Mouse (Mus musculus): ENCODE measurements around the gene Hecw2. TPM values are rescaled to one million over a fixed set of nuclear protein-coding genes. Genes with fewer than 3 reads are reported as not detected.

Gene Hecw2
- polyA plus RNA-seq, 1 experiment from 2014 or later, result 0.99 TPM

- WGBS (ENCODE audit: insufficient replicate concordance), result 66% methylated on average over 1 of the region's 1 CpGs
- H3K4me3 ChIP-seq, result no peak overlapping the region
- H3K9ac ChIP-seq, result no peak overlapping the region
- H3K9me3 ChIP-seq (replicated peaks), result no peaks in the 10 kb centered on the region
- H3K36me3 ChIP-seq, result no peaks in the 10 kb centered on the region
- no peaks in the 10 kb centered on the region for H3K4me1 ChIP-seq
- no peak overlapping the region for H3K27ac ChIP-seq
- H3K4me2 ChIP-seq, result no peak overlapping the region
- no peak for ATAC-seq
- no peaks in the 10 kb centered on the region for H3K27me3 ChIP-seq (replicated peaks)
Observed at GRCm38 (mm10) chr1:53910251-53910650, 284.7 kb downstream of the Hecw2 start.

- 10% methylated on average over 3 of the region's 3 CpGs for WGBS (ENCODE audit: insufficient replicate concordance)
- Histone ChIP-seq H3K27ac (no peak overlapping the region), H3K36me3 (no peaks in the 10 kb centered on the region), H3K9ac (no peak overlapping the region), H3K4me3 (no peak overlapping the region), H3K4me1 (no peaks in the 10 kb centered on the region), H3K4me2 (no peak overlapping the region), H3K27me3 (replicated peaks) (no peaks in the 10 kb centered on the region), H3K9me3 (replicated peaks) (no peaks in the 10 kb centered on the region)
- no peak for ATAC-seq
Observed at GRCm38 (mm10) chr1:53909118-53909517, 285.9 kb downstream of the Hecw2 start.

- no peak overlapping the region for H3K9ac ChIP-seq
- no peak for ATAC-seq
- no peaks in the 10 kb centered on the region for H3K4me1 ChIP-seq
- 35% methylated on average over 3 of the region's 3 CpGs for WGBS (ENCODE audit: insufficient replicate concordance)
- H3K9me3 ChIP-seq (replicated peaks), result no peaks in the 10 kb centered on the region
- H3K27ac ChIP-seq, result no peak overlapping the region
- H3K36me3 ChIP-seq, result no peaks in the 10 kb centered on the region
- no peak overlapping the region for H3K4me2 ChIP-seq
- no peak overlapping the region for H3K4me3 ChIP-seq
- no peaks in the 10 kb centered on the region for H3K27me3 ChIP-seq (replicated peaks)
Observed at GRCm38 (mm10) chr1:53906175-53906574, 288.8 kb downstream of the Hecw2 start.

- no peaks in the 10 kb centered on the region for H3K36me3 ChIP-seq
- no peak overlapping the region for H3K4me3 ChIP-seq
- H3K27me3 ChIP-seq (replicated peaks), result no peaks in the 10 kb centered on the region
- H3K4me2 ChIP-seq, result no peak overlapping the region
- no peaks in the 10 kb centered on the region for H3K4me1 ChIP-seq
- no peaks in the 10 kb centered on the region for H3K9me3 ChIP-seq (replicated peaks)
- no peak overlapping the region for H3K27ac ChIP-seq
- WGBS (ENCODE audit: insufficient replicate concordance), result 69% methylated on average over 2 of the region's 2 CpGs
- H3K9ac ChIP-seq, result no peak overlapping the region
- ATAC-seq, result no peak
Observed at GRCm38 (mm10) chr1:53900416-53900815, 294.6 kb downstream of the Hecw2 start.

GRCm38 (mm10) chr1:53894299-53894698 lies 300.7 kb downstream of the Hecw2 start:
- Histone ChIP-seq H3K9me3 (replicated peaks) (no peaks in the 10 kb centered on the region), H3K36me3 (no peaks in the 10 kb centered on the region), H3K27me3 (replicated peaks) (no peaks in the 10 kb centered on the region), H3K27ac (no peak overlapping the region), H3K9ac (no peak overlapping the region), H3K4me3 (no peak overlapping the region), H3K4me2 (no peak overlapping the region), H3K4me1 (no peaks in the 10 kb centered on the region)
- 74% methylated on average over 5 of the region's 5 CpGs for whole genome bisulfite sequencing (ENCODE audit: insufficient replicate concordance)
- no peak for ATAC-seq

GRCm38 (mm10) chr1:53890380-53890779 lies 304.6 kb downstream of the Hecw2 start:
- H3K9ac ChIP-seq, result no peak overlapping the region
- no peaks in the 10 kb centered on the region for H3K27me3 ChIP-seq (replicated peaks)
- H3K4me2 ChIP-seq, result no peak overlapping the region
- H3K4me1 ChIP-seq, result no peaks in the 10 kb centered on the region
- H3K36me3 ChIP-seq, result no peaks in the 10 kb centered on the region
- no peak for ATAC-seq
- H3K4me3 ChIP-seq, result no peak overlapping the region
- H3K27ac ChIP-seq, result no peak overlapping the region
- 35% methylated on average over 3 of the region's 3 CpGs for WGBS (ENCODE audit: insufficient replicate concordance)
- H3K9me3 ChIP-seq (replicated peaks), result no peaks in the 10 kb centered on the region

- Histone ChIP-seq H3K36me3 (no peaks in the 10 kb centered on the region), H3K9me3 (replicated peaks) (no peaks in the 10 kb centered on the region), H3K9ac (no peak overlapping the region), H3K4me3 (no peak overlapping the region), H3K27ac (no peak overlapping the region), H3K4me1 (no peaks in the 10 kb centered on the region), H3K27me3 (replicated peaks) (no peaks in the 10 kb centered on the region), H3K4me2 (no peak overlapping the region)
- no peak for ATAC-seq
- 63% methylated on average over 3 of the region's 3 CpGs for WGBS (ENCODE audit: insufficient replicate concordance)
Observed at GRCm38 (mm10) chr1:53889806-53890205, 305.2 kb downstream of the Hecw2 start.

- no peak overlapping the region for H3K4me3 ChIP-seq
- WGBS (ENCODE audit: insufficient replicate concordance), result 16% methylated on average over 2 of the region's 2 CpGs
- no peak overlapping the region for H3K9ac ChIP-seq
- H3K36me3 ChIP-seq, result no peaks in the 10 kb centered on the region
- H3K27ac ChIP-seq, result no peak overlapping the region
- no peaks in the 10 kb centered on the region for H3K4me1 ChIP-seq
- no peaks in the 10 kb centered on the region for H3K9me3 ChIP-seq (replicated peaks)
- no peak overlapping the region for H3K4me2 ChIP-seq
- no peak for ATAC-seq
- no peaks in the 10 kb centered on the region for H3K27me3 ChIP-seq (replicated peaks)
Observed at GRCm38 (mm10) chr1:53882480-53882879, 312.5 kb downstream of the Hecw2 start.

GRCm38 (mm10) chr1:53875919-53876318 lies 319.0 kb downstream of the Hecw2 start:
- H3K4me1 ChIP-seq, result no peaks in the 10 kb centered on the region
- no peaks in the 10 kb centered on the region for H3K27me3 ChIP-seq (replicated peaks)
- no peak overlapping the region for H3K9ac ChIP-seq
- no peak overlapping the region for H3K4me3 ChIP-seq
- no peak for ATAC-seq
- H3K9me3 ChIP-seq (replicated peaks), result no peaks in the 10 kb centered on the region
- no peak overlapping the region for H3K4me2 ChIP-seq
- no peaks in the 10 kb centered on the region for H3K36me3 ChIP-seq
- WGBS (ENCODE audit: insufficient replicate concordance), result 45% methylated on average over 5 of the region's 5 CpGs
- H3K27ac ChIP-seq, result no peak overlapping the region

GRCm38 (mm10) chr1:53867316-53867715 lies 327.7 kb downstream of the Hecw2 start:
- no peak overlapping the region for H3K27ac ChIP-seq
- H3K27me3 ChIP-seq (replicated peaks), result no peaks in the 10 kb centered on the region
- no peak overlapping the region for H3K4me2 ChIP-seq
- no peaks in the 10 kb centered on the region for H3K4me1 ChIP-seq
- ATAC-seq, result no peak
- H3K4me3 ChIP-seq, result no peak overlapping the region
- no peaks in the 10 kb centered on the region for H3K36me3 ChIP-seq
- no peaks in the 10 kb centered on the region for H3K9me3 ChIP-seq (replicated peaks)
- 58% methylated on average over 2 of the region's 2 CpGs for WGBS (ENCODE audit: insufficient replicate concordance)
- H3K9ac ChIP-seq, result no peak overlapping the region

GRCm38 (mm10) chr1:53866374-53866902 lies 328.5 kb downstream of the Hecw2 start:
- no peaks in the 10 kb centered on the region for H3K4me1 ChIP-seq
- no peaks in the 10 kb centered on the region for H3K36me3 ChIP-seq
- no peak overlapping the region for H3K27ac ChIP-seq
- 57% methylated on average over 3 of the region's 3 CpGs for WGBS (ENCODE audit: insufficient replicate concordance)
- no peak overlapping the region for H3K4me2 ChIP-seq
- no peak overlapping the region for H3K4me3 ChIP-seq
- no peak overlapping the region for H3K9ac ChIP-seq
- no peaks in the 10 kb centered on the region for H3K9me3 ChIP-seq (replicated peaks)
- ATAC-seq, result no peak
- no peaks in the 10 kb centered on the region for H3K27me3 ChIP-seq (replicated peaks)

GRCm38 (mm10) chr1:53864046-53864445 lies 330.9 kb downstream of the Hecw2 start:
- Histone ChIP-seq H3K36me3 (no peaks in the 10 kb centered on the region), H3K27me3 (replicated peaks) (no peaks in the 10 kb centered on the region), H3K9me3 (replicated peaks) (no peaks in the 10 kb centered on the region), H3K9ac (no peak overlapping the region), H3K27ac (no peak overlapping the region), H3K4me1 (no peaks in the 10 kb centered on the region), H3K4me3 (no peak overlapping the region), H3K4me2 (no peak overlapping the region)
- ATAC-seq, result no peak
- WGBS (ENCODE audit: insufficient replicate concordance), result 71% methylated on average over 3 of the region's 3 CpGs

- no peaks in the 10 kb centered on the region for H3K4me1 ChIP-seq
- WGBS (ENCODE audit: insufficient replicate concordance), result 58% methylated on average over 3 of the region's 3 CpGs
- no peak overlapping the region for H3K4me3 ChIP-seq
- H3K36me3 ChIP-seq, result no peaks in the 10 kb centered on the region
- no peak overlapping the region for H3K27ac ChIP-seq
- H3K9me3 ChIP-seq (replicated peaks), result no peaks in the 10 kb centered on the region
- H3K9ac ChIP-seq, result no peak overlapping the region
- no peak overlapping the region for H3K4me2 ChIP-seq
- ATAC-seq, result no peak
- no peaks in the 10 kb centered on the region for H3K27me3 ChIP-seq (replicated peaks)
Observed at GRCm38 (mm10) chr1:53860611-53861010, 334.4 kb downstream of the Hecw2 start.

Measured in liver, embryonic 12.5 days (tissue).